Mouse (Mus musculus) heart, embryonic 15.5 days (tissue): ENCODE data around the gene Ift74. TPM values are rescaled to one million over a fixed set of nuclear protein-coding genes. Genes with fewer than 3 reads are reported as not detected.
A peak's percentile ranks its signal among the peaks of the same experiment; 100 is the strongest.

Experiments
- ATAC-seq: fragments of 200-750 bp; cut with Nextera tagmentation; replicated peaks from 2 replicates; pipeline ENCODE4 v1.8.0; 2017; ENCODE audit warnings: low read depth, moderate TSS enrichment; ENCODE audit not compliant: insufficient number of reproducible peaks, insufficient read depth, low FRiP score
- H3K27ac ChIP-seq: fragments of 300-500 bp; sonication (generic); 2 replicates; pipeline ENCODE4 v1.5.1; 2015; ENCODE audit warnings: mild to moderate bottlenecking, inconsistent platforms
- H3K27me3 ChIP-seq: fragments of 300-500 bp; sonication (generic); 2 replicates; pipeline ENCODE4 v1.6.1; 2015; ENCODE audit warnings: inconsistent platforms
- H3K36me3 ChIP-seq: fragments of 300-500 bp; sonication (generic); 2 replicates; pipeline ENCODE4 v1.6.1; 2015; ENCODE audit warnings: mild to moderate bottlenecking, inconsistent platforms
- H3K4me1 ChIP-seq: fragments of 300-500 bp; sonication (generic); replicated peaks from 2 replicates; pipeline ENCODE4 v1.6.1; 2015; ENCODE audit warnings: inconsistent platforms
- H3K4me2 ChIP-seq: fragments of 300-500 bp; sonication (generic); 2 replicates; pipeline ENCODE4 v1.6.1; 2015; ENCODE audit warnings: inconsistent platforms, mild to moderate bottlenecking, moderate library complexity
- H3K4me3 ChIP-seq: fragments of 300-500 bp; sonication (generic); 2 replicates; pipeline ENCODE4 v1.5.1; 2015; ENCODE audit warnings: mild to moderate bottlenecking, inconsistent platforms
- H3K9ac ChIP-seq: fragments of 300-500 bp; sonication (generic); 2 replicates; pipeline ENCODE4 v1.6.1; 2015; ENCODE audit warnings: mild to moderate bottlenecking, inconsistent platforms
- H3K9me3 ChIP-seq: fragments of 300-500 bp; sonication (generic); replicated peaks from 2 replicates; pipeline ENCODE4 v1.6.1; 2016; ENCODE audit warnings: inconsistent platforms
- WGBS: fragments of 180-500 bp; shearing (Covaris S2); methylation state at CpG from one replicate; pipeline ENCODE4 v1.1.7; 2015; ENCODE audit warnings: mixed read lengths; 5-methylcytosine and 5-hydroxymethylcytosine counted together
- polyA plus RNA-seq: library from polyadenylated mRNA; unstranded; fragments of >200 nt; fragmentation: Nextera tagmentation; extraction: Ambion mirVana; gene quantifications from 2 replicates; pipeline ENCODE4 v1.2.1, GENCODE M21; 2015

Gene Ift74
- polyA plus RNA-seq, 1 experiment from 2014 or later, result 13.9 TPM

- 41% methylated on average over 3 of the region's 3 CpGs for WGBS
- H3K27ac ChIP-seq, result no peak overlapping the region
- H3K9ac ChIP-seq, result no peak overlapping the region
- no peaks in the 10 kb centered on the region for H3K27me3 ChIP-seq
- no peak overlapping the region for H3K4me2 ChIP-seq
- H3K9me3 ChIP-seq, result no peaks in the 10 kb centered on the region
- no peak for ATAC-seq
- no peaks in the 10 kb centered on the region for H3K4me1 ChIP-seq
- no peak overlapping the region for H3K4me3 ChIP-seq
- no peaks in the 10 kb centered on the region for H3K36me3 ChIP-seq
Measured at GRCm38 (mm10) chr4:94696368-94696767, 82.1 kb downstream of the Ift74 start.

- Histone ChIP-seq H3K4me3 (no peak overlapping the region), H3K9me3 (no peaks in the 10 kb centered on the region), H3K27ac (no peak overlapping the region), H3K27me3 (no peaks in the 10 kb centered on the region), H3K36me3 (no peaks in the 10 kb centered on the region), H3K9ac (no peak overlapping the region), H3K4me1 (peaks cover 6% of the 10 kb centered on the region), H3K4me2 (no peak overlapping the region)
- WGBS, result 53% methylated on average over 2 of the region's 2 CpGs
- ATAC-seq, result no peak
Measured at GRCm38 (mm10) chr4:94711002-94711401, 96.7 kb downstream of the Ift74 start.

GRCm38 (mm10) chr4:94711426-94711825 is 97.1 kb downstream of the Ift74 start:
- WGBS, result 55% methylated on average over 4 of the region's 4 CpGs
- H3K4me2 ChIP-seq, result no peak overlapping the region

GRCm38 (mm10) chr4:94713741-94714140 is 99.5 kb downstream of the Ift74 start:
- no peak overlapping the region for H3K27ac ChIP-seq
- no peak for ATAC-seq
- H3K9ac ChIP-seq, result no peak overlapping the region
- no peaks in the 10 kb centered on the region for H3K36me3 ChIP-seq
- no peaks in the 10 kb centered on the region for H3K27me3 ChIP-seq
- peaks cover 6% of the 10 kb centered on the region for H3K4me1 ChIP-seq
- no peak overlapping the region for H3K4me2 ChIP-seq
- no peak overlapping the region for H3K4me3 ChIP-seq
- H3K9me3 ChIP-seq, result no peaks in the 10 kb centered on the region

More at GRCm38 (mm10) chr4:94711426-94711825, 97.1 kb downstream of the Ift74 start:
- H3K4me3 ChIP-seq, result no peak overlapping the region
- no peaks in the 10 kb centered on the region for H3K9me3 ChIP-seq
- H3K36me3 ChIP-seq, result no peaks in the 10 kb centered on the region
- peaks cover 6% of the 10 kb centered on the region for H3K4me1 ChIP-seq
- H3K27ac ChIP-seq, result no peak overlapping the region
- ATAC-seq, result no peak
- no peaks in the 10 kb centered on the region for H3K27me3 ChIP-seq
- no peak overlapping the region for H3K9ac ChIP-seq

- Histone ChIP-seq H3K27ac (peak overlapping the region; percentile 43), H3K4me1 (peaks cover 6% of the 10 kb centered on the region), H3K9ac (no peak overlapping the region), H3K4me3 (no peak overlapping the region), H3K9me3 (no peaks in the 10 kb centered on the region), H3K36me3 (no peaks in the 10 kb centered on the region), H3K4me2 (peak overlapping the region; percentile 31), H3K27me3 (no peaks in the 10 kb centered on the region)
- peak; percentile 66 for ATAC-seq
- 25% methylated on average over 6 of the region's 6 CpGs for WGBS
Measured at GRCm38 (mm10) chr4:94715166-94715565, 100.9 kb downstream of the Ift74 start.

GRCm38 (mm10) chr4:94725799-94726198 is 111.5 kb downstream of the Ift74 start:
- Histone ChIP-seq H3K4me3 (no peak overlapping the region), H3K4me2 (no peak overlapping the region), H3K27ac (peak overlapping the region; percentile 64), H3K9ac (no peak overlapping the region), H3K36me3 (no peaks in the 10 kb centered on the region), H3K4me1 (peaks cover 13% of the 10 kb centered on the region; the same call in 1 of the 2 replicates), H3K27me3 (no peaks in the 10 kb centered on the region), H3K9me3 (no peaks in the 10 kb centered on the region)
- ATAC-seq, result 0 out of 2 replicates have a peak, but pooled peaks have one; percentile 70
- WGBS, result 45% methylated on average over 4 of the region's 4 CpGs

- Histone ChIP-seq H3K4me2 (no peak overlapping the region), H3K4me3 (no peak overlapping the region), H3K4me1 (peaks cover 2% of the 10 kb centered on the region), H3K36me3 (no peaks in the 10 kb centered on the region), H3K9me3 (no peaks in the 10 kb centered on the region), H3K27ac (no peak overlapping the region), H3K9ac (no peak overlapping the region), H3K27me3 (no peaks in the 10 kb centered on the region)
- no peak for ATAC-seq
Measured at GRCm38 (mm10) chr4:94732721-94733120, 118.4 kb downstream of the Ift74 start.

GRCm38 (mm10) chr4:94737326-94738295 is 123.3 kb downstream of the Ift74 start:
- no peak overlapping the region for H3K27ac ChIP-seq
- no peaks in the 10 kb centered on the region for H3K9me3 ChIP-seq
- H3K9ac ChIP-seq, result no peak overlapping the region
- H3K4me2 ChIP-seq, result no peak overlapping the region
- no peak overlapping the region for H3K4me3 ChIP-seq
- H3K4me1 ChIP-seq, result peaks cover 13% of the 10 kb centered on the region
- no peak for ATAC-seq
- H3K36me3 ChIP-seq, result no peaks in the 10 kb centered on the region
- no peaks in the 10 kb centered on the region for H3K27me3 ChIP-seq
- WGBS, result 41% methylated on average over 5 of the region's 5 CpGs

- peak within 1 kb of the TSS; percentile 34 for H3K9ac ChIP-seq
- H3K9me3 ChIP-seq, result no peaks in the 10 kb centered on the region
- H3K4me2 ChIP-seq, result peak within 1 kb of the TSS; percentile 53
- H3K27ac ChIP-seq, result peak within 1 kb of the TSS; percentile 85
- no peaks in the 10 kb centered on the region for H3K27me3 ChIP-seq
- peak within 1 kb of the TSS; percentile 49 for H3K4me3 ChIP-seq
- H3K4me1 ChIP-seq, result peaks cover 13% of the 10 kb centered on the region
- H3K36me3 ChIP-seq, result no peaks in the 10 kb centered on the region
- peak; percentile 66 for ATAC-seq
- 25% methylated on average over 16 of the region's 16 CpGs for WGBS
Measured at GRCm38 (mm10) chr4:94738838-94739731, 124.8 kb downstream of the Ift74 start, which contains the start of gene Tek. TSS of gene Tek (plus strand) at chr4:94739289.

GRCm38 (mm10) chr4:94741824-94742223 is 127.5 kb downstream of the Ift74 start:
- Histone ChIP-seq H3K4me1 (peaks cover 32% of the 10 kb centered on the region), H3K9me3 (no peaks in the 10 kb centered on the region), H3K36me3 (no peaks in the 10 kb centered on the region), H3K4me2 (peak overlapping the region; percentile 30), H3K9ac (no peak overlapping the region), H3K27me3 (no peaks in the 10 kb centered on the region), H3K4me3 (peak overlapping the region; percentile 26), H3K27ac (peak overlapping the region; percentile 45)
- WGBS, result 37% methylated on average over 1 of the region's 1 CpGs
- ATAC-seq, result no peak
